Mouse (Mus musculus): ENCODE results near the gene Fam222a.

Gene Fam222a

DNA sequence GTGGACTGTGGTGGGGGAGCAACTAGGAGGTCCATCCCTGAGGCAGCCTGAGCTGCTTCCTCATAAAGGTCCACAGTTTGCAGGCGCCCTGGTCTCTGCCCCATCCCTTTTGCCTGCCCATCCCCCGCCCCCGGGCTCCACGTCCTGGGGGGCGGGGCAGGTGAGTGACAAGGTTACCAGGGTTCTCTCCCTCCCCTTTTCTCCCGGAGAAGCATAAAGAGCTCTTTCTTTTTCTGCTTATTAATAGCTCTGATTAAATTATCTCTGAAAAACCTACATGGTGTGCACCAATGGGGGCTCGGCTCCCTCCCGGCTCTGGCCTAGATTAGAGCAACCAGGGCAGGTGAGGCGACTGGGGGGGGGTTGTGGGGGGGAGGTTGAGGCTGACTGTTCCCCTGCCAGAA, 7.3 kb upstream of the Fam222a start:
- DNase-seq (ENCODE audit: low read depth): no peak

DNA sequence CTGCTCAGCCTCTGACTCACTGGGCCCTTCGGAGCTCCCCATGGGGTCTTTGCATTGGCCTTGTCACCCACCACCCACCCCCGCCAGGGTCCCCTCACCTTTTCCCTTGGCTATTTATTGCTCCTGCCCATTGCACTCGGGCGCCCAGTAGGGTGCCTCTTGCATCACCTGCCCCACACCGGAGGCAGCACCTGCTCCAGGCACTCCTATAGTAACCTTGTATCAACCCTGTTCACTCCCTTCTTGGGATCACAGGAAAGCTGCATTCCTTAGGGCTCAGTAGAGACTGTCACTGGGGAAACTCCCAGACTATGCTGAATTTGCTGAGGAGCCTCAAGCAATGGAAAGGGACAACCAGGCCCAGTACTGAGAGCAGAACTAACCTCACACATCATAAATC, 6.9 kb upstream of the Fam222a start:
- DNase-seq (ENCODE audit: low read depth): no peak

DNA sequence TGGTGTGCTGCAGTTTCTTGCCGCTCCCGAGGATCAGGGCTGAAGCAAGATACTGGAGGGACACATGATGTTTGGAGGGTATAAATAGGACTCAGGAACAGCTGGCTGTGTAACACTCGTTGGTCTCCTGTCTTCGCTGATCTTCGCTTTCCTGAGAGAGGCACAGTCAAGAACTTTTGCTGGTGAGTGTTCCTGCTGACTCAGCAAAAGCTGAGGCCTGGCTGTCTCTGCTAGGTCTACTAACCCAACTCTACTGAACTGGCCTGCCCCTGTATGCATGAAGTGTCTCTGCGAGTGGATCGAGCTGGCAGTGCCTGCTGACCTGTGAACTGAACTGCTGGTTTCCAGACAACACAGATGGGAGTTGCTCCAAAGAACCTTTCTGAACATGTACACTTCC, 3.8 kb upstream of the Fam222a start:
- DNase-seq (ENCODE audit: low read depth): no peak

DNA sequence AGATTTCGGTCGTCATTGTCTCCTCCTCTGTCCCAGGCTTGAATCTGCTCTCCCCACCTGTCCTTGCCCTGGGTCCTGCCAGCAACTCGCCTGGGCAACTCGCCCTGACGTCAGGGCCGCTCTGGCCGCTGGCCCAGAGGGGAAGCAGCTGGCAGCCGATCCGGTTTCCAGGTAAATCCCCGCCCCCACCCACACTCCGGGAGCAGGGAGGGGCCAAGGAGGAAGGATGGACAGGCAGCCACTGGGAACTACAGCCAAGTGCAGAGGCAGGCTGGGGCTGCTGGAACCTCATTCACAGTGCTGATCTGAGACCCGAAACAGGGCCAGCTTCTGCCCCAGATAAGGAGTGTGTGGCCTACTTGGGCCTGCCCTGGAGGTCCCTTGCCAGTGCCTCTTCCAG, 2.5 kb upstream of the Fam222a start:
- peak; percentile 80 for DNase-seq (ENCODE audit: low read depth)

DNA sequence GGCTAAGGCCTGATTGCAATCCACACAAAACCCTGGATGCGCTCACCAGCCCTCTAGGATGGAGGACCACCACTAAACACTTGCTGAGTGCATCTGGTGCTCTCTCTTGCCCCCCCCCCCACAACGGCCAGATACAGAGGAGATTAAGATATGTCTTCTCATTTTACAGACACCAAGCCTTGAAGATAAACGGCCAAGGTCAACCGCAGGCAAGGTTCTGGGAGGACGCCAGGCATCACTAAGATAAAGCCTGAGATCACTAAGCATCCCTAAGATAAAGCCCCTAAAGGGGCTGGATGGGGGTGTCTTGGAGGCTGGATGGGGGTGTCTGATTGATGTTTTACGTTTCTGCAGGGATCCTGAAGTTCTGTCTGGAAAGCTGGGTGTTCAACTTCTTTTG, 2.1 kb upstream of the Fam222a start:
- DNase-seq (ENCODE audit: low read depth): peak; percentile 87

DNA sequence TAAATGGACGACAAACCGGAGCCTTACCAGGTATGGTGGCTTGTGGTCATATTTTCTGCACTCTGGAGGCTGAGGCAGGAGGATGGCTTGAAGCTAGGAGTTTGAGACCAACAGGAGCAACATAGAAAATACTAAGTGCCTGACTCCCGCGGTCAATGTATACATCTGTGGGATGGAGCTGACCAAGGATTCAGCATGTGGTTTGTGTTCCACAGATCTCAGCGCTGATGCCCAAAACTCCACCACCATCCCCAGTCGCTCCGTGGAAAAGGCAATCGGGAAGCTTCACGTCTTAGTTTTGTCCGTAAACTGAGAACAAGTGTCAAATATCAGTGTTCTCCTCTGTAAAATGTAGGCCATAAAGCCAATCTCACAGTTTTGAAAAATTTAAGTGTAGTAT, 1.4 kb upstream of the Fam222a start:
- no peak for DNase-seq (ENCODE audit: low read depth)

DNA sequence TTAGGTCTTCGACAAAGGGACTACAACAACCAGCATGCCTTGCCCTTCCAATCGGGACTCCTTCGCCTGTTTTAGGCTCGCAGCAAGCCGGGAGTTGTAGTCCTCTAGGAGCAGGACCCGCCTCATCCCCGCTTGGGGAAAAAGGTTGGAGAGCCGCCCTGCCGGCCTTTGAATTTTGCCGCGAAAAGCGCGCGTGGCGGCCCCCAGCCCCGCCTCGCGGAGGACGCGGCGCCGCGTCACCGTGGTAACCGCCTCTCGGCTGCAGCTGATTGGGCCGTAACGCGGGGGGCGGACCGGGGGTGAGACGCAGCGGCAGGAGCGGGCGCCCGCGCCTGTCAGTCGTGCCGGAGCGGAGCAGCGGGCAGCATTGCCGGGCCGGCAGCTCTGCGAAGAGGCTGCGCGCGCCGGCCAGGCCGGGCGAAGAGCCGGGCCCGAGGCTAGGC, 720 bp upstream of the Fam222a start:
- DNase-seq (ENCODE audit: low read depth): peak; percentile 92

DNA sequence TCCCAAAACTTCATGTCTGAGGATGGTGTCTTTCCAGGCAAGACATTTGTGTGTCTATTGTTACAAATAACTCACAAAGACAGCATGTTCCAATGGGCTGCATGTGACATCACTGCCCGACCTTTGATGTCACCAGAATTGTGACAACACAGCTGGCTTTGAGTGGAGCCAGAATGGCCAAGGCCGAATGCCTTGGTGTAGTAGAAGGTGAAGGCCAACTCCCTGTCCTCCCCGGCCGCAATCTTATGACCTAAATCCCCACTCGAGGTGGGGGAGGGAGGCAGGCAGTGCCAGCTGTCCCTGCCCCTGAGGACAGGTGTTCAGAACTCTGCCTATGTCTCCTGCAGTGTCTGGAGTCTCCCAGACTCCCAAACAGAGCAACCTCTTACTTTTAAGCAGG, 1.0 kb downstream of the Fam222a start:
- DNase-seq (ENCODE audit: low read depth): no peak

DNA sequence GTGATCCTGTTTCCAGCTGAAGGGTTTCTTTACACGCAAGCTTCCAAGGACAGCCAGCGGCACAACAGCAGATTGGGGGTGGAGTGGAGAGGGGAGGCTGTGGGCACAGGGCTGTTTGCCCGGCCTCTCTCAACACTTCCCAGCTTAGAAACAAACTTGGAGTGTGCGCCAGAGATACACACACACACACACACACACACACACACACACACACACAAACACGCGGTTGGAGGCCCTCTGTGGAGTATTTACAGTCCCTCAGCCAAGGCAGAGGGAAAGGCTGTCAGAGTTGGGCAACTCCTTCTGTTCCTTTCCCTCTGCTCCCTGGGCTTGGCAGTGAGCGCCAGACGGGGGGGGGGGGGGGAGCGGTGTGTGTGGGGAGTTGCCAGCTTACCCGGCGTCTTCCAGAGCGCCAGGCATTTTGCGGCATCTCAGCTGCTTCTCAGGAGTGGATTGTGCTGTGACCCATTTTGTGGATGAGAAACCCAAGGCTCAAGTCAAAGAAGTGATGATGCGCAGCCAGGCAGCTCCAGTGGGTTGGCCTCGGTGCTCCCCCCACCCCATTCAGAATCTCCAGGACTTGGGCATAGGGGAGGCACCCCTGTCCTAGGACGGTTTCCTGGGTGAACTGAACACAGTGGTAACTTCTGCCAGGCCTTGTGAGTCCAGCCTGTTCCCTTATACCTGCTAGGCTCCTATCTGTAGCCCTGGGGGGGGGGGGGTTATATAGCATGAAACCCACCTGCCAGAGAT, 2.3 kb downstream of the Fam222a start:
- no peak for DNase-seq (ENCODE audit: low read depth)

DNA sequence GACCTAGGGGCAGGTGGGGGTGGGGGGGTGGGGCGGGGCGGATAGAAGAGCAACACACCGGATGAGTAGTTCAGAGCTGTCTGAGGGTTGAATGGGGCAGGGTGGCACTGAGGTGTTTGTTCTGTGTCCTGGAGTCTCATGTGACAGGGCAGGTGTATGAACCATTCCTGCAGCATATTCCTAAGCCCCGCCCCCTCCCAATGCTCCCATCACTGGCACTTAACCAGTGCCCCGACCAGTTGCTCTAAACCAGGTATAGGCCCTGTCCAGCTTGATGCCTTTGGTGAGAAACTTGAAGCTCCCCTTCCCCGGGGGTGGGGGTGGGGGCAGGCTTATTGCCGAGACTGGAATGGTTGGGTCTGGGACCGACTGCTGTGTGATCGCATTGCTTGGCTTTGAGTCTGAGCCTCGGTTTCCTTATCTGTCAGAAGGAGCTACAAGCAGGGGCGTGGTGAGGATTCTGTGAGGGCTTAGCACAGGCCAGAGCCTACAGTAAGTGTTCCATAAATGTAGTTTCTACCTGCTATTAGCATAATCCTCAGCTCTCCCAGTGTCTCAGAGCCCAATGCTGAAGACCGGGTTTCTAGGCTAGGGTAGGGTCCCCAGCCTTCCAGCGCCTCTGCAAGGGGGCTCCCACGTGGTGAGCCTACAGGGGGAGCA, 3.1 kb downstream of the Fam222a start:
- no peak for DNase-seq (ENCODE audit: low read depth)

DNA sequence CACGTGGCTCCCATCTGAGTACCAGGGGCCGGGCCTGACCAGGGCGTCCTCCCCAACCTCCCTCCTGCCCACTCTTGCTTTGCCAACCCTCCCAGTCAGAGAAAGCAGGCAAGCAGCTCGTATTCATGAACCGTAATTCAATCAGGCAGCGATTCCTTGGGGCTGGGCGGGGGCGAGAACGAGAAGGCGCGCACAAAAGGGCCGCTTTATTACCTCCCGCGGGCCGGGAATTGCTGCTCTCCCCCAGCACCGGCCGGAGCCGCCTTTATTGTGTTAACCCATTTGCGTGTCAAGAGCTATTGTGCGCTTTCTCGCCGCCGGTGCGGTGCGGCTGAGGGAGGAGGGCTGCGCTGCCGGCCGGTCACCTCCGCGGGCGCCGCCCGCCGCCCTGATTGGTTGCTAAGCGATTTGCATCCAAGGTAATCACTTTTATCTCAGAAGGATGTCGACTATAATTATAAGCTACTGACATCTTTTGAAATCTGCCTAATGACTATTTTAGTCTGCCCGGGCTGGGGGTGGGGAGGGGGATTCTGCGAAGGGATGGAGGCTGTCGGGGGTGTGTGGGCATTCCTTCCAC, 3.7 kb downstream of the Fam222a start:
- DNase-seq (ENCODE audit: low read depth): no peak

DNA sequence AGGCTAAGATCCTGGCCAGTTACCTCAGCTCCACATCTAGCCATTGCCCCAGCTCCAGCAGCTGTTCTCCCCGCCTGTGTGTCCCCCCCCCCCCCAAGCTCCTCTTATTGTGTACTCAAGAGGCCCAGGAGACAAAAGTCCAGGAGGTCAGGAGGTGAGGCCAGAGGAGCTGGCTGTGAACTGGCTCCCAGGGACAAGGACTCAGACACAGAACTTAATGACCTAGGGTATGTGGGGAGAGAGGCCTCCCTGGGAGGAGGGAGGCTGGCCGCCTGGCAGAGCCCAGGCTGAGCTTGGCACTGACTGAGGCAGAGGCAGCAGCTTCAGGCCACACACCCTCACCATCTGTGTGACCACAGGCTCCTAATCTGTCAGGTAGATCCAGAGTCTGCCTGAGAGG, 5.2 kb downstream of the Fam222a start:
- DNase-seq (ENCODE audit: low read depth): no peak

DNA sequence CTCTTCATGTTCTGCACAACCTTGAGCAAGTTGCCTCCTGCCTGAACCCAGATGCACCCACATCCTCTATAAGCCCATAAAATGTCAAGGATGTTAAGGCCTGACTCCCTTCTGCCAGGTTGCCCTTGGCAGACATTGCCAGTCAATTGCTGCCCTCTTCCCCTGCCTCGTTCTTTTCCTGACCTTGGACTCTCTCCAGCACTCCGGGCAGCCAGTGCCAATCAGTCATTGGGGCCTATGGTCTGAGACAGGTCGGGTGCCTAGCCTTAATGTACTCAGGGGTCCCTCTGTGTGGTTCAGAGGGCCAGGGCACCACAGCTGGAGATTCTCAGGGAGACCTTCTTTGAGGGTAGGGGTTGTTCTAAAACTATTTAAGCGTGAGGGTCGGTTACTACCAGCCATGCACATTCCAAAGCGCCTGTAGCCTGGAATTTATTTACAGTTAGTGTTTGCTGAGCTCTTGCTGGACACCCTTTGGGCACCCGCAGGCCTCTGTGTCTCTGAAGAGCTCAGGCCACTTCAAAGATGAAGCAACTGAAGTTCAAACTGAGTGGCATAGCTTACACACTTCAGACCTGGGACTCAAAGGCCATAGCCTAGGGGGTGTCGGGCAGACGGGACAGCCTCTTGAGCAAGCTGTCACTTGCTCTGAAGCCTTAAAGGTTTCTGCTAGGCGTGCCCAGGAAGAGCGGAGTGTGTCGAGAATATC, 6.3 kb downstream of the Fam222a start:
- DNase-seq (ENCODE audit: low read depth): no peak

DNA sequence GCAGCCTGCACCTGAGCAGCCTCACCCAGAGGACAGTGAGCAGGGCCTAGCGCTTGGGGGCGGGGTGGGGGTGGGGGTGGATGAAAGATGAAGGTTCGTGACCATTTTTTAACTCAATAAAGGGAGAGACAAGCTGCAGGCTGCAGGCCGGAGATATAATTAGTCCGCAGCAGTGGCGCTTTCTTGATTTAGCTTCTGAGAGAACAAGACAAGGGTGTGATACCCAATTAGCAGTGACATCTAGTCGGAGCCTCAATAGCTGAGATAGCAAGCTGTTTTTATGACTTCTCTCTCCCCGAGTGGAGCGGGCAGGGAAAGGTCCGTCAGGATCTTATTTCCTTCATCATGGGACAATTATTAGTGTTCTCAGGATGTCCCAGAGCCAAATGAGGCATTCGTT, 7.2 kb downstream of the Fam222a start:
- no peak for DNase-seq (ENCODE audit: low read depth)

DNA sequence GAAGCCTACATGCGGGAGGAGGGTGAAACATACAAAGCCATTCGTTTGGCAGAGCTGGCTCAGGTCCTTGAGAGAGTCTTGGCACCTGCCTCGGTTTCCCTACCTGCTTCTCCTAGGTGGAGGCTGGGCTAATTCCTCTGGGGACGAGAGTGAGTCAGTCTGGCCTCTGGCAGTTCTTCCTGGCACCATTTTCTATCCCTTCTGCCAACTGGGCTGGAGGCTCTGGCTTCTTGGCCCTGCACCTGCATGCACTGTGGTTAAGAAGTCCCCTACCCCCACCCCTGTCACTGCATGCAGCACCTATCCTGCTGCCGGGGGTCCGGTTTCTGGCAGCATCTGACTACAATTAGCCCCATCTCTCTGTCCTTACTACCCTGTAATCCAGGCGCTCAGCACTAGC, 7.7 kb downstream of the Fam222a start:
- DNase-seq (ENCODE audit: low read depth): no peak

DNA sequence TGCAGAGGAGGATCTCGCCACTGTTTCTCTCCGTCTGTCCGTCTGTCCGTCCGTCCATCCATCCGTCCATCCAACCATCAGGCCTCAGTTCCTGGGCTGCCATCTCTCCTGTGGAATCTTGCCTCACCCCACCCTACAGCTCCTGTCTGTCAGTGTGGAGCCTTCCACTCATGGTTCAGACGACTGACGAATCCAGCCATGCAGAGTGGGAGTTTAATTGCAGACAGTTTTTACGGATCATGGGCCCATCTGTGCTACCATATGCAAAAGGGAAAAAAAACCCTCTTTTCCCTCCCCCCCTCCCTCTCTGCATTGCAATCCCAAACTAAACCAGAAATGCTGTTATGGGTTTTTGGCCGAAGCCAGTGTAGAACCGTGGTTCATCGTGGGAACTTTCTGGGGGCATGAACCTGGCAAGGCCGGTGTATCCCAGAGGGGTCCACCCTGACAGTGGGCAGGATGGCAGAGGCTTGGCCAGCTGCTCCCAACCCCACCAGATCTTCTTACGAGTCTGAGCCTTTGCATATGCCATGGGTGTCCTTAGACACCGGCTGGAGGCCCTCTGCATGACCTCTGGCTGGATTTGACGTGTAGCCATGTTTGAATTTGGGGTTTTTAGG, 8.3 kb downstream of the Fam222a start:
- no peak for DNase-seq (ENCODE audit: low read depth)

DNA sequence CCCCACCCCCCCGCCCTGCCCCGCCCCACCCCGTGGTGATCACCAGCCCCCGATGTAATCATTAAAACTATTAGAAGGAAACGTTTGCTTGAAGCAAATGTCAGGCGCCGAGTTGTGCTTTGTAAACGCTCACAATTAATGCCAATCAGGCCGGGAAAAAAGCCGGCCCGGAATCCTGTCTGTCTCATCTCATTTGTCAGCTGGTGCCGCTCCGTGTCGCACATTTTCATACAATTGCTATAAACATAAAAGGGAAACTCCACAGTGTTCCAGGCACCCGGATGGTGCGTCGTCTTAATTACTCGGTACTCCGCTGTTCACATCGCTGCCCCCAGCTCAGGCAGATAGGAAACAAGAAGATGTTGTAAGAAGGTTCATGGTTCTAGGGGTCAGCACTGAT, 10.5 kb downstream of the Fam222a start:
- DNase-seq (ENCODE audit: low read depth): no peak

DNA sequence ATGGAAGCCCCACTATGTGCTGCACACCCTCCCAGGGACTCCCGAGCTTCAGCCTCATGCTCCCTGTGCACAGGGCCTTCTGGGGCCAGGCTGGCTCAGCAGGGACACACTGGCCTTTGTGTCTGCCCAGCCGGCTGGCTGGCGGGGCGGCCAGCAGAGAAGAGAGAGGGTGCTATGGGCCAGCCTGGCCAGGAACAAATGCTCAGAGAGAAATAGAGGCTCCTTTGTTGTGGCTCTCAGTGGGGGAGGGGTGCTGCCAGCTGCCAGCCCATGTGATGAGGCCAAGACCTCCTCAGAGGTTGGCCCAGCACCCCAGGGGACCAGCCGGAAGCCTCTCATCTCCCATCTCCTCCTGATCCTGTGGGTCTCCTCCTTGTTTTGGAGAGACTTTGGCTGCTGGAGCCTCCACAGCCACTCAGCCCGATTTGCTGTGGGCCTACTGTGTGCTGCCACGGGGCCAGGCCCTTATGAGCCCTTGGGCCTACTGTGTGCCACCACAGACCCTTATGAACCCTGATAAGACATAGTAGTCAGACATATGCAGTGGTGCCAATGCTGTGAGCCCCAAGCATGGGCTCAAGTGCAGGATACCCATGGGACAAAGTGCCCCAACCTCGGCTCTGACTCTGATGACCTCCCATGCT, 12.0 kb downstream of the Fam222a start:
- DNase-seq (ENCODE audit: low read depth): no peak

DNA sequence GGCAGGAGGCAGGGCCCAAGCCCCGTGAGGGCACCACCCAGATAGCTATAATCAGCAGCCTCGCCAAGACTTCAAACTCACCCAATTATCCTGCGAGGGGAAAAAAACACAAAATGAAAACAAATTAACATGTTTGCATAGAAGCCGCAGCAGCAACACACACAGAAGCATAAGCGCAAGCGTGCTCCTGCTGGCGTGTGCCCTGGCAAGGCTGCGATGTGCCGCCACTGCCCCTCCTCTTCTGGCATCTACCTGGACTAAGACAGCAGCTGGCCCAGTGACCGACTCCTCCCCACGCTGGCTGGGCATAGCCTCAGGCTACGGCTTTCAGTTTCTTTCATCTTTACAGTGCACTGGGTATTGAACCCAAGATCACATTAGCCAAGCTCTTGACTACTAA, 13.7 kb downstream of the Fam222a start:
- no peak for DNase-seq (ENCODE audit: low read depth)

DNA sequence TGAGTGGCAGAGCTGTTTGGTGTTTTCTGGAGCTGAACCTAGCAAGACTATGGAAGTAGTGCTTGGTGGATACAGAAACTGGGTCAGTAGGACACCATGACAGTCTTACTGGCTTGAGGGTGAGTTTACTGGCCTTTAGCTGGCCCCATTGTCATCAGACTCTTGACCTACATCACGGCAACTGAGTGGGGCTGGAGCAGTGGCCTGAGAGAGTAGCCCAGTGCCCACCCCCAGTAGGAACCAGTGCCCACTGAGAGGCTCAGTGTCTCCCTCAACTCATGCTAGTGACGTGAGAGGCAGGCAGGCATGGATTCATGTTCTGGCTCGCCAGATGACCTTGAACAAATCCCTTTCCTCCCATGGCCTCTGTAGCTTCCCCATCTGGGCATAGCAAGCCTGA, 15.2 kb downstream of the Fam222a start:
- DNase-seq (ENCODE audit: low read depth): no peak

DNA sequence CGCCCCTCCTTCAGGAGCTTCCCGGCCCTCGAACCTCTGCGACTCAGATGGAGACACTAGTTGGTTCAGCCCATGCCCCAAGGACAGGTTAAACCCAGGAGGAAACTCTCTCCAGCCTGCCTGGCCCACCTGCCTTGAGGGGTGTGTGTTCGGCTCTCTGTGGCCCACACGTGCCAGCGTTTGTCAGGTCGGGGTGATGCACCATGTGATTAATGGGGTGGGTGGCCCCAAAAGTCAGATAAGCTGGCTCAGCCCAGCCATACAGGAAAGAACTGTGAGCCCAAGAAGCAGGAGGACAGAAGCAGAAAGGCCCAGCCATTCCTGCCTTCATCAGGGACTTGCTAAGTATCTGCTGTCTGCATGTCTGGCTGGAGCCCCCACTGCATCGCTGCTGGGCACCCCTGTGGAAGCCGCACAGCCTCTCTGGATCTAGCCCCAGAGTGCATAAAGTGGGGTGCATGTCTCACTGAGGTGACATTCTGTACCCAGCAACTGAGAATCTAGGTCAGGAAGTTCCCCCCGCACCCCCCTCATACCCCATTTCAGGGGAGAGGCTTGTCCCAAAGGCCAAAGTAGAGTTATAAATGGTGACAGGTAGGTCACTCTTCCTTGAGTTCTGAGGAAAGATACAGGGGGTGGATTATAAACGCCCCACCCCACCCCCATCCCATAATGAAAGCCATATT, 15.8 kb downstream of the Fam222a start:
- no peak for DNase-seq (ENCODE audit: low read depth)

Data from 416B (cell line).